Mouse (Mus musculus) left cerebral cortex, adult 9 months (tissue): ENCODE results near the gene Lhx2.

Experiments
- DNase-seq, 2 experiments: peaks; one replicate each; pipeline ENCODE4 v3.0.0; 2022; ENCODE audit warnings: low spot score in 2 of 2

The Lhx2 gene

GRCm38 (mm10) chr2:38346881-38347764, 8.0 kb downstream of the Lhx2 start:
- no peak for DNase-seq

GRCm38 (mm10) chr2:38347811-38348551, 8.9 kb downstream of the Lhx2 start:
- DNase-seq: no peak

GRCm38 (mm10) chr2:38348660-38349420, 9.8 kb downstream of the Lhx2 start:
- no peak for DNase-seq

GRCm38 (mm10) chr2:38349447-38350350, 10.6 kb downstream of the Lhx2 start:
- DNase-seq: no peak

- DNase-seq: no peak
These were observed 11.3 kb downstream of the Lhx2 start for GRCm38 (mm10) chr2:38350386-38350785.

GRCm38 (mm10) chr2:38350796-38351195, 11.7 kb downstream of the Lhx2 start:
- DNase-seq: peak; percentile 39 to 82

GRCm38 (mm10) chr2:38351641-38352320, 12.7 kb downstream of the Lhx2 start:
- no peak for DNase-seq

- no peak for DNase-seq
These were observed 13.4 kb downstream of the Lhx2 start for GRCm38 (mm10) chr2:38352321-38353007.

- no peak for DNase-seq
These were observed 13.9 kb downstream of the Lhx2 start for GRCm38 (mm10) chr2:38353008-38353379.

- no peak for DNase-seq
These were observed 14.6 kb downstream of the Lhx2 start for GRCm38 (mm10) chr2:38353664-38354063.

GRCm38 (mm10) chr2:38354179-38354716, 15.2 kb downstream of the Lhx2 start:
- no peak for DNase-seq

- no peak for DNase-seq
These were observed 15.8 kb downstream of the Lhx2 start for GRCm38 (mm10) chr2:38354717-38355510.

- no peak for DNase-seq
These were observed 16.8 kb downstream of the Lhx2 start for GRCm38 (mm10) chr2:38355731-38356427.

- DNase-seq: no peak
These were observed 17.6 kb downstream of the Lhx2 start for GRCm38 (mm10) chr2:38356428-38357260.

GRCm38 (mm10) chr2:38357294-38358246, 18.5 kb downstream of the Lhx2 start:
- no peak for DNase-seq

GRCm38 (mm10) chr2:38358611-38359010, 19.5 kb downstream of the Lhx2 start:
- DNase-seq: no peak
